Comparison of ENCODE assay signal across 13 mouse cellular contexts in the genomic region with DNA sequence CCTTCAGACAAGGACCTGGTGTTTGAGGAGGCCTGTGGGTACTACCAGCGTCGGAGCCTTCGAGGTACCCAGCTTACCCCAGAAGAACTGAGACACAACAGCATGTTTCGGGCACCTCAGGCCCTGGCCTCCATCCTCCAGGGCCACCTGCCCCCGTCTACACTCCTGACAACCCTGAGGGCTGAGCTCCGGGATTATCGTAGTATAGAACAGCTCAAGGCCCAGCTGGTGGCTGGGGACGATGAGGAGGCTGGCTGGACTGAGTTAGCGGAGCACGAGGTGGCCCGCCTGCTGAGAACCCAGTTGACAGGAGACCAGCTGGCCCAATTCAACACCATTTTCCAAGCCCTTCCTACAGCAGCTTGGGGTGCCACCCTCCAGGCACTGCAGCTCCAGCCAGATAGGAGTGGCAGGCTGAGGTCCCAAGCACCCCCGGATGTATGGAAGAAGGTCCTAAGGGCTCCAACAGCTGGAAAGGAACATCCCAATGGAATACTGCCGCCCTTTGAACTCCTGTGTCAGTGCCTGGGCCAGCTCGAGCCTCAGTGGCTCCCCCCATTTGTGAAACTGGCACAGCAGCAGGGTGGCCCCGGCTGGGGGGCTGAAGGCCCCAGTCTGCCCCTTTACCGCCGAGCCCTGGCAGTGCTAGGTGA. TPM values are rescaled to one million over a fixed set of nuclear protein-coding genes. Genes with fewer than 3 reads are reported as not detected.
A peak's percentile ranks its signal among the peaks of the same experiment; 100 is the strongest.
DNase-seq lines count a peak whose midpoint lies in the region; ATAC-seq lines count a peak whose summit lies in the region.
"Had no signal": no experiment of that assay in that cellular context is flagged by ENCODE, and none has a peak within 500 bp of the region (broad histone marks: within the 10 kb centered on the region; RNA-seq: fewer than 3 reads in every experiment).

No protein-coding gene starts in this region.

- H3K36me3 ChIP-seq in kidney, embryonic 15.5 days = peaks cover 23% of the 10 kb centered on the region
- no peaks in the 10 kb centered on the region for H3K36me3 ChIP-seq in forebrain, embryonic 15.5 days

- 0 out of 2 replicates have a peak overlapping the region, but pooled peaks have one; percentile 2 for H3K27ac ChIP-seq in kidney, embryonic 15.5 days
- H3K27ac ChIP-seq in brown adipose tissue, adult 24 weeks (replicated peaks; ENCODE audit: low read depth, low read length) = no peak overlapping the region
- H3K27ac ChIP-seq in forebrain, embryonic 15.5 days (replicated peaks) = no peak overlapping the region

- peak; percentile 29 for DNase-seq in cerebellum, adult 9-11 months
- DNase-seq in cerebellum, adult 8-10 months = no peak
- no peak for DNase-seq in kidney, adult 8-10 months
- peak; percentile 12 for DNase-seq in 3134 (ENCODE audit: extremely low read depth, insufficient read length, low spot score)
- no peak for DNase-seq in spleen, postnatal 36 days (ENCODE audit: low spot score in 2 of 2)
- DNase-seq: adrenal gland, postnatal 25 days; cerebellum, postnatal 36 days; lung, embryonic 14.5 days; thymus, adult 2 months had no signal

- H3K9ac ChIP-seq in kidney, embryonic 15.5 days = no peak overlapping the region; the same call in 1 of the 2 replicates
- no peak overlapping the region for H3K9ac ChIP-seq in forebrain, embryonic 15.5 days (replicated peaks)

- H3K27me3 ChIP-seq in kidney, embryonic 15.5 days = no peaks in the 10 kb centered on the region
- peaks cover 12% of the 10 kb centered on the region; the same call in 1 of the 2 replicates for H3K27me3 ChIP-seq in forebrain, embryonic 15.5 days

- H3K9me3 ChIP-seq in kidney, embryonic 15.5 days (replicated peaks) = no peaks in the 10 kb centered on the region
- H3K9me3 ChIP-seq in forebrain, embryonic 15.5 days = no peaks in the 10 kb centered on the region

- peak overlapping the region; percentile 100 for H3K4me2 ChIP-seq in kidney, embryonic 15.5 days
- H3K4me2 ChIP-seq in forebrain, embryonic 15.5 days (replicated peaks) = no peak overlapping the region

- WGBS in kidney, embryonic 15.5 days = 78% methylated on average over 17 of the region's 17 CpGs
- 69% methylated on average over 17 of the region's 17 CpGs for WGBS in forebrain, embryonic 15.5 days

- no peak overlapping the region for H3K4me3 ChIP-seq in kidney, embryonic 15.5 days (replicated peaks)
- peak overlapping the region; percentile 72; the same call in 1 of the 2 replicates for H3K4me3 ChIP-seq in brown adipose tissue, adult 24 weeks (ENCODE audit: insufficient read depth, low read depth, low read length)
- H3K4me3 ChIP-seq in forebrain, embryonic 15.5 days = no peak overlapping the region

- ATAC-seq in kidney, embryonic 15.5 days (replicated peaks; ENCODE audit: low FRiP score) = no peak
- no peak for ATAC-seq in forebrain, embryonic 15.5 days (replicated peaks)

- peaks cover 30% of the 10 kb centered on the region for H3K4me1 ChIP-seq in kidney, embryonic 15.5 days
- peaks cover 15% of the 10 kb centered on the region for H3K4me1 ChIP-seq in brown adipose tissue, adult 24 weeks (ENCODE audit: control insufficient read depth, insufficient read depth, insufficient read length, low read length)
- peaks cover 10% of the 10 kb centered on the region for H3K4me1 ChIP-seq in forebrain, embryonic 15.5 days

RNA-seq across cellular contexts. Expression of a gene that starts 1.6 kb away (rescaled TPM):
- 8.3 and 8.9 TPM in 2 replicates for polyA plus RNA-seq in kidney, embryonic 15.5 days (2015; fragmentation: Nextera tagmentation; extraction: Ambion mirVana)
- 1.8 and 2.1 TPM in 2 replicates for polyA plus RNA-seq in brown adipose tissue, adult 24 weeks (2012; ENCODE audit: insufficient read depth, insufficient read length, missing spikeins)
- polyA plus RNA-seq in forebrain, embryonic 15.5 days (2015; fragmentation: Nextera tagmentation; extraction: Ambion mirVana) = 2.9 and 3.4 TPM in 2 replicates

RNA-seq across cellular contexts. Expression of a gene that starts 6.7 kb away (rescaled TPM):
- 18.6 and 18.8 TPM in 2 replicates for polyA plus RNA-seq in kidney, embryonic 15.5 days (2015; fragmentation: Nextera tagmentation; extraction: Ambion mirVana)
- 6.6 and 8.3 TPM in 2 replicates for polyA plus RNA-seq in brown adipose tissue, adult 24 weeks (2012; ENCODE audit: insufficient read depth, insufficient read length, missing spikeins)
- polyA plus RNA-seq in forebrain, embryonic 15.5 days (2015; fragmentation: Nextera tagmentation; extraction: Ambion mirVana) = 22.8 and 24.7 TPM in 2 replicates
- polyA plus RNA-seq: erythroblast, embryonic 14.5 days had no signal

RNA-seq across cellular contexts. Expression of a gene that starts 39.7 kb away (rescaled TPM):
- 33.3 and 44.6 TPM in 2 replicates for polyA plus RNA-seq in kidney, embryonic 15.5 days (2015; fragmentation: Nextera tagmentation; extraction: Ambion mirVana)
- polyA plus RNA-seq in brown adipose tissue, adult 24 weeks (2012; ENCODE audit: insufficient read depth, insufficient read length, missing spikeins) = 3.9 and 6.6 TPM in 2 replicates
- polyA plus RNA-seq in forebrain, embryonic 15.5 days (2015; fragmentation: Nextera tagmentation; extraction: Ambion mirVana) = 17.8 and 20.1 TPM in 2 replicates

RNA-seq across cellular contexts. Expression of a gene that starts 40.1 kb away (rescaled TPM):
- polyA plus RNA-seq in kidney, embryonic 15.5 days (2015; fragmentation: Nextera tagmentation; extraction: Ambion mirVana) = 83.4 and 91.9 TPM in 2 replicates
- polyA plus RNA-seq in brown adipose tissue, adult 24 weeks (2012; ENCODE audit: insufficient read depth, insufficient read length, missing spikeins) = 23.9 and 26.5 TPM in 2 replicates
- 131 TPM in 2 replicates for polyA plus RNA-seq in forebrain, embryonic 15.5 days (2015; fragmentation: Nextera tagmentation; extraction: Ambion mirVana)

Comparison
In these comparisons a context has a peak if more than half of its experiments do, and no peak if none do; other contexts are left out.
1. DNase-seq: peak in cerebellum, adult 9-11 months (single experiment) and 3134 (single experiment); none in cerebellum, adult 8-10 months (single experiment), kidney, adult 8-10 months (0 of 2) and spleen, postnatal 36 days (0 of 2).